Mouse (Mus musculus) v-Abl transformed pro-B cells (cell line): ENCODE measurements around the gene Dhdds.

Source experiments
- in situ Hi-C, 2 experiments: fragments of 400-800 bp; cut with MboI; formaldehyde crosslinking; loops; one replicate each; pipeline ENCODE4 v1.15.1; 2025; ENCODE audit not compliant: unreplicated experiment in 2 of 2

Gene Dhdds

GRCm38 (mm10) chr4:134000466-134001438 is at the start of gene Dhdds:
Gene Dhdds, minus strand, starts transcription at chr4:134000918.
- in situ Hi-C loops: no loop called here

GRCm38 (mm10) chr4:134047648-134048047 is 46.9 kb upstream of the Dhdds start:
- in situ Hi-C loops: no loop called here

GRCm38 (mm10) chr4:134043041-134043440 is 42.3 kb upstream of the Dhdds start:
- in situ Hi-C loops: no loop called here

GRCm38 (mm10) chr4:134041317-134042123 is 40.8 kb upstream of the Dhdds start:
- in situ Hi-C loops: no loop called here

GRCm38 (mm10) chr4:134035953-134036352 is 35.2 kb upstream of the Dhdds start:
- in situ Hi-C loops: loop anchor here (5.0 kb wide), 4 partner anchors 46 to 251 kb away; partner anchors contain the start of genes Gm30191 (in 1 of the 2), Pdik1l (in 1 of the 2) and Zfp593 (in 1 of the 2)

- in situ Hi-C loops: no loop called here
Observed at GRCm38 (mm10) chr4:134025802-134026201, 25.1 kb upstream of the Dhdds start.

GRCm38 (mm10) chr4:134020621-134021020 is 19.9 kb upstream of the Dhdds start:
- in situ Hi-C loops: no loop called here

- in situ Hi-C loops: no loop called here
Observed at GRCm38 (mm10) chr4:134019641-134020351, 19.1 kb upstream of the Dhdds start.

GRCm38 (mm10) chr4:134019210-134019609 is 18.5 kb upstream of the Dhdds start:
- in situ Hi-C loops: no loop called here

GRCm38 (mm10) chr4:134018779-134019145 is 18.0 kb upstream of the Dhdds start, which contains the start of gene Lin28a:
Gene Lin28a, minus strand, starts transcription at chr4:134018841.
- in situ Hi-C loops: no loop called here

- in situ Hi-C loops: no loop called here
Observed at GRCm38 (mm10) chr4:134018038-134018778, 17.5 kb upstream of the Dhdds start.

- in situ Hi-C loops: no loop called here
Observed at GRCm38 (mm10) chr4:134017201-134017865, 16.6 kb upstream of the Dhdds start.

- in situ Hi-C loops: no loop called here
Observed at GRCm38 (mm10) chr4:134016767-134017166, 16.0 kb upstream of the Dhdds start.

GRCm38 (mm10) chr4:134016208-134016607 is 15.5 kb upstream of the Dhdds start:
- in situ Hi-C loops: no loop called here

GRCm38 (mm10) chr4:134012858-134013528 is 12.3 kb upstream of the Dhdds start:
- in situ Hi-C loops: no loop called here

- in situ Hi-C loops: no loop called here
Observed at GRCm38 (mm10) chr4:134011450-134012414, 11.0 kb upstream of the Dhdds start.

GRCm38 (mm10) chr4:134009709-134010108 is 9.0 kb upstream of the Dhdds start:
- in situ Hi-C loops: no loop called here

- in situ Hi-C loops: no loop called here
Observed at GRCm38 (mm10) chr4:134006845-134007244, 6.1 kb upstream of the Dhdds start.
